Mouse (Mus musculus): Measurements from ENCODE around the gene Padi2. TPM values are rescaled to one million over a fixed set of nuclear protein-coding genes. Genes with fewer than 3 reads are reported as not detected.

Gene Padi2
- polyA plus RNA-seq (2012), result 2.4 and 2.6 TPM in 2 replicates

DNA sequence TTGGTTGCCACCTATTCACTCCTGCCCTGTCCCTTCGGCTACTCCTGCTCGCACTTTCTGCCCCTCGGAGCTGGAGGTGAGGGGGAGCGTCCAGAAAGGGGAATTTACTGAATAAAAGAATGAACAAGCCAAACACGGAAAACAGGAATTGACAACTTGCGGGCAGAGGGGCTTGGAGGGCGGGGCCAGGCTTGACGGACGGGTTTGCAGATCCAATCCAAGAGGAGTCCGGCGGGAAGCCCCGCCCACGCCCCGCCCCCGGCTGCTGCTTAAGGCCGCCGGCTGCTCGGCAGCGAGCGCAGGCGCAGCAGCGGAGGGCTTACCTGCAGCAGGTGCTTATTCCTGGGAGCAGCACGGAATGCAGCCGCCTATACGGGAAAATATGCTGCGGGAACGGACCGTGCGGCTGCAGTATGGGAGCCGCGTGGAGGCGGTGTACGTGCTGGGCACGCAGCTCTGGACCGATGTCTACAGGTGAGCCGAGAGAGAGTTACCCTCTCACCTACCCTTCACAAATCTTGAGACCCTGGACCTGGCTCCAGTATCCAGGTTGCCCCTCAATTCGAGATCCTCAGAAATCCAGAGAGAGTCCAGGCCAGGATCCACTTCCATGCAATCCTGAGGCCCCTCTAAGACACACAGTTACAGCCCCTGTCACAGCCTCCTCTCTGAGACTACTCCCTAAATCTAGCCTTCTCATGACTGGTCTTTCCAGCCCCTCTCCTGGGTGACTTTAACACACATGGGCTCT, at the start of gene Padi2:
Gene Padi2, plus strand, starts transcription at position 269 of the 751 bp plus-strand sequence.
- Histone ChIP-seq H3K9me3 (ENCODE audit: control insufficient read depth, low read length) (no peaks in the 10 kb centered on the region), H3K36me3 (ENCODE audit: control insufficient read depth) (peaks cover 15% of the 10 kb centered on the region), H3K27me3 (ENCODE audit: control insufficient read depth) (peaks cover 40% of the 10 kb centered on the region), H3K4me3 (replicated peaks) (peak within 1 kb of the TSS; percentile 79), H3K4me1 (ENCODE audit: control insufficient read depth) (peaks cover 67% of the 10 kb centered on the region)
- TF ChIP-seq GATA1 (IDR thresholded peaks at IDR 0.05; ENCODE audit: low read length) (no peak), TAL1 (IDR thresholded peaks at IDR 0.05; ENCODE audit: low read length) (no peak)

GRCm38 (mm10) chr4:140857041-140857440, 49.1 kb upstream of the Padi2 start:
- Histone ChIP-seq H3K4me3 (replicated peaks) (no peak overlapping the region), H3K36me3 (ENCODE audit: control insufficient read depth) (peaks cover 4% of the 10 kb centered on the region), H3K9me3 (ENCODE audit: control insufficient read depth, low read length) (no peaks in the 10 kb centered on the region), H3K27me3 (ENCODE audit: control insufficient read depth) (peaks cover 2% of the 10 kb centered on the region; the same call in 1 of the 2 replicates), H3K4me1 (ENCODE audit: control insufficient read depth) (peaks cover 97% of the 10 kb centered on the region)
- TF ChIP-seq GATA1 (IDR thresholded peaks at IDR 0.05; ENCODE audit: low read length), result no peak
- no peak for TF ChIP-seq TAL1 (IDR thresholded peaks at IDR 0.05; ENCODE audit: low read length)

DNA sequence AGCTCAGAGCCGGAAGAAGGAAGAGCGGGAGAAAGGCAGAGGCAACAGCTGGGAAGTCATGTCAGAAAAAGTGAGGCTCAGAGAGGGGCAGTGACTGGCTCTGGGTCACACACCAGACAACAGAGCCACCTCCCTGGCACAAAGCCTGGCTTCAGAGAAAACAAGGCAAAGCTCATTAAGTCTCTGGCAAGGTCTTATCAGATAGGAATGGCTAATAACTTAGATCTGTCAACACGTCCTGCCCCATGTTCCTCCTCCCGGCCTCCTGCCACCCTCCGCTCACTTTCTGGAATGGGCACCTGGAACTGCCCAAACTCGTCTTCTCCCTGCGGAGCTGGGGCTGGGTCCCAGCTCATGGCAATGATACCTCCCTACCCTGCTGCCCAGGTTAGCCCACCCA, 48.3 kb upstream of the Padi2 start:
- no peak for TF ChIP-seq GATA1 (IDR thresholded peaks at IDR 0.05; ENCODE audit: low read length)
- no peak for TF ChIP-seq TAL1 (IDR thresholded peaks at IDR 0.05; ENCODE audit: low read length)
- H3K4me1 ChIP-seq (ENCODE audit: control insufficient read depth), result peaks cover 97% of the 10 kb centered on the region

DNA sequence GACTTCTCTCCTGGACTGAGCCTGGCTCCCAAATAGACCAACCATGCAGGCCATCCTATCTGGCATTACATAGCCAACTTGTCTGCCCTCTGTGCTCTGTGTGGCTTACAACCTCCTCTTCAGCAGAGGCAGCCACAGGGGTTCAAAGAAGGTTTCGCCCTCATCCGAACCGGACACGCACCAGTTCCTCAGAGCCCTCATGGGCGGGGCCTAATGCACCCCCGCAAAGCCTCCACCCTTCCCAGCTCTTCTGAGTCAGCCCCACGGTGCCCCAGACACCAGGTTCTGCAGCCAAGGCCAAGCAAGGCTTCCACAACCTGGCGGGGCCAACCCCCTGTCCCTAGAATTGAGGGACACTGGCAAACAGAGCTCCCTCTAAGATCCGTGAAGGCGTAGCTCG, 46.9 kb upstream of the Padi2 start:
- H3K4me3 ChIP-seq (replicated peaks), result peak overlapping the region; percentile 6
- H3K27me3 ChIP-seq (ENCODE audit: control insufficient read depth), result peaks cover 2% of the 10 kb centered on the region
- peaks cover 94% of the 10 kb centered on the region for H3K4me1 ChIP-seq (ENCODE audit: control insufficient read depth)
- H3K36me3 ChIP-seq (ENCODE audit: control insufficient read depth), result peaks cover 10% of the 10 kb centered on the region
- TF ChIP-seq TAL1 (IDR thresholded peaks at IDR 0.05; ENCODE audit: low read length), result no peak
- no peak for TF ChIP-seq GATA1 (IDR thresholded peaks at IDR 0.05; ENCODE audit: low read length)
- peaks cover 3% of the 10 kb centered on the region for H3K9me3 ChIP-seq (ENCODE audit: control insufficient read depth, low read length)

More for the DNA sequence above, 48.3 kb upstream of the Padi2 start:
- H3K4me3 ChIP-seq (replicated peaks), result no peak overlapping the region
- no peaks in the 10 kb centered on the region for H3K9me3 ChIP-seq (ENCODE audit: control insufficient read depth, low read length)
- H3K36me3 ChIP-seq (ENCODE audit: control insufficient read depth), result peaks cover 10% of the 10 kb centered on the region
- H3K27me3 ChIP-seq (ENCODE audit: control insufficient read depth), result peaks cover 2% of the 10 kb centered on the region; the same call in 1 of the 2 replicates

GRCm38 (mm10) chr4:140860125-140860766, 45.9 kb upstream of the Padi2 start:
- TF ChIP-seq TAL1 (IDR thresholded peaks at IDR 0.05; ENCODE audit: low read length) (no peak), GATA1 (IDR thresholded peaks at IDR 0.05; ENCODE audit: low read length) (no peak)
- H3K4me1 ChIP-seq (ENCODE audit: control insufficient read depth), result peaks cover 89% of the 10 kb centered on the region
- peaks cover 3% of the 10 kb centered on the region for H3K9me3 ChIP-seq (ENCODE audit: control insufficient read depth, low read length)
- peaks cover 10% of the 10 kb centered on the region for H3K36me3 ChIP-seq (ENCODE audit: control insufficient read depth)
- H3K4me3 ChIP-seq (replicated peaks), result peak overlapping the region; percentile 64
- peaks cover 7% of the 10 kb centered on the region for H3K27me3 ChIP-seq (ENCODE audit: control insufficient read depth)

DNA sequence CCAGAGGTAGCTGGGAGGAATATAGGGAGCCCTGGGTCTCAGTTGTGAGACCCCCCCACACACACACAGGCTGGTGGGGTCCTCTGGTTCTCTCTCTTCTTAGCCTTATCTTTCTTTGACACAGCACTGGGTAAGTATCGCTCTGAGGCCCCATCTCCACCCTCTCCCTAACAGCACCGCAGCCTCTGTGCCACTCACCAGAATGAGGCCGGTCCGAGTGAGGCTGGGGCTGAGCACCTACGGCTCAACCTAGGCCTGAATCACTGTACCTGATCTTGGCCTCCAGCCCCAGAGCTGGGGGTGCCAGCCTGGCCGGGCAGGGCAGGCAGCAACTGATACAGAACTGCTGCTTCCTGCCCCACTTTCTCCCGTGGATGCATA, 45.4 kb upstream of the Padi2 start:
- H3K4me3 ChIP-seq (replicated peaks), result peak overlapping the region; percentile 64
- peak; percentile 36; the same call in 1 of the 3 replicates for TF ChIP-seq TAL1 (IDR thresholded peaks at IDR 0.05; ENCODE audit: low read length)
- no peak for TF ChIP-seq GATA1 (IDR thresholded peaks at IDR 0.05; ENCODE audit: low read length)
- peaks cover 84% of the 10 kb centered on the region for H3K4me1 ChIP-seq (ENCODE audit: control insufficient read depth)
- H3K36me3 ChIP-seq (ENCODE audit: control insufficient read depth), result peaks cover 10% of the 10 kb centered on the region
- peaks cover 9% of the 10 kb centered on the region for H3K27me3 ChIP-seq (ENCODE audit: control insufficient read depth)
- H3K9me3 ChIP-seq (ENCODE audit: control insufficient read depth, low read length), result peaks cover 3% of the 10 kb centered on the region

DNA sequence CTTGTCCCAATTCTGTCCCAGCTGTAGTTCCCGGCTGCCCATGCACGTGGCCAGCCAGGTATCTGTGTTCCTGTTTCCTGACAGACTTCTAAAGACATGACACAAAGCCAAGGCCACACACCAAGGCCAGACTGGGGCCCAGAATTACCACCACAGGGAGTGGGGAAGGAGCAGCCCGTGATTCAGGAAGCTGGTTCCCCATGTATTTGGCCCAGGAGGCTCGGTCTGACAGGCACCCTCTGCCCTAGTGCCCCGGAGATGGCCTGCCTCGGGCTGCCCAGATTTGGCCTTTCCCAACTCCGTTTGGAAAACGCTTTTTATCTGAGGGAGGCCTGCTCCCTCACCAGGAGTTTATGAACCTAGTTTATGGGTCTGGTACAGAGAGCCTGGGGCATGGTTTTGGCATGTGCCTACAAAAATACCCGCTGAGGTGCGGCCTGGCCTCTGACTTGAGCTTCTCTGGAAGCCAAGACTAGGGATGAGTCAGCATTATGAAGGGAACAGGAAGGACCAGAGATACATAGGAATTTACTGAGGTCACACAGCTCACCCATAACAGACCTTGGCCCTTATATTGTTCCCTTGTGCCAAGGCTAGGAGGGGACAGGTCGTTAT, 44.0 kb upstream of the Padi2 start:
- peaks cover 3% of the 10 kb centered on the region for H3K9me3 ChIP-seq (ENCODE audit: control insufficient read depth, low read length)
- peak overlapping the region; percentile 24 for H3K4me3 ChIP-seq (replicated peaks)
- no peak for TF ChIP-seq TAL1 (IDR thresholded peaks at IDR 0.05; ENCODE audit: low read length)
- no peak for TF ChIP-seq GATA1 (IDR thresholded peaks at IDR 0.05; ENCODE audit: low read length)
- peaks cover 8% of the 10 kb centered on the region for H3K36me3 ChIP-seq (ENCODE audit: control insufficient read depth)
- H3K27me3 ChIP-seq (ENCODE audit: control insufficient read depth), result peaks cover 20% of the 10 kb centered on the region
- peaks cover 79% of the 10 kb centered on the region for H3K4me1 ChIP-seq (ENCODE audit: control insufficient read depth)

GRCm38 (mm10) chr4:140868484-140869190, 37.5 kb upstream of the Padi2 start:
- peaks cover 73% of the 10 kb centered on the region for H3K27me3 ChIP-seq (ENCODE audit: control insufficient read depth)

More at GRCm38 (mm10) chr4:140868484-140869190, 37.5 kb upstream of the Padi2 start:
- Histone ChIP-seq H3K4me3 (replicated peaks) (no peak overlapping the region), H3K36me3 (ENCODE audit: control insufficient read depth) (no peaks in the 10 kb centered on the region), H3K9me3 (ENCODE audit: control insufficient read depth, low read length) (peaks cover 3% of the 10 kb centered on the region), H3K4me1 (ENCODE audit: control insufficient read depth) (peaks cover 49% of the 10 kb centered on the region)
- TF ChIP-seq GATA1 (IDR thresholded peaks at IDR 0.05; ENCODE audit: low read length) (no peak), TAL1 (IDR thresholded peaks at IDR 0.05; ENCODE audit: low read length) (no peak)
